Mouse (Mus musculus) bone marrow, adult 2 months (tissue): ENCODE results near the gene Pdpn.

Experiments
- CTCF ChIP-seq: fragments of 200-500 bp; IDR thresholded peaks from 2 replicates; pipeline ENCODE4 v1.5.1; 2011; ENCODE audit warnings: low read length, control low read depth; ENCODE audit not compliant: control insufficient read depth, insufficient read depth
- POLR2A ChIP-seq: fragments of 200-500 bp; IDR thresholded peaks from 2 replicates; pipeline ENCODE4 v1.6.1; 2011; ENCODE audit warnings: low read depth, mild to moderate bottlenecking, control low read depth, low read length, borderline replicate concordance; ENCODE audit not compliant: control insufficient read depth

DNA sequence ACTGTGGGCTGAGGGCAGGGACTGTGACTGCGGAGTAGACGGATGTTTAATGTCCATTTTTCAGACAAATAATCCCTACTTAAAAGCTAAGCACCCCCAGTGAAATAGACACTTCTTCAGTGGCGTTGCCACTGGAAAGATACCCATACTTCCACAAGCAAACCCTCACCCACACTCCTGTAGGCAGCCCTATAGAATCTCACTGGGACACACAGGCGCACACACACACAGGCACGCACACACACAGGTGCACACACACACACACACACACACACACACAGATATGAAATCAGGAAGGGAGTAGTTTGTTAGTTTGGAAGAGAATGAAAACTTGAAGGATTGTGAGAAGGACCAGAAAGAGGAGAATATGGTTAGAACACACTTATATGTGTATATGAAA lies 20.3 kb downstream of the Pdpn start:
- TF ChIP-seq CTCF (no peak), POLR2A (no peak)
